Mouse (Mus musculus) megakaryocyte progenitor cell, adult 5-6 weeks (primary cell): Measurements from ENCODE around the gene Gm10271. TPM values are rescaled to one million over a fixed set of nuclear protein-coding genes. Genes with fewer than 3 reads are reported as not detected.

Source experiments
- ATAC-seq: replicated peaks from 2 replicates; pipeline ENCODE4 v1.8.0; 2016; ENCODE audit warnings: mild to moderate bottlenecking, moderate TSS enrichment, inconsistent platforms; ENCODE audit not compliant: poor library complexity
- total RNA-seq, 2 experiments: library from RNA; stranded (forward) in 1 of 2; stranded (reverse) in 1 of 2; fragments of 157-497, 149-512 nt in 1 of 2; fragments of 200-1000 nt in 1 of 2; gene quantifications; 2 replicates each; pipeline versions ENCODE4 v1.2.3 to v1.2.4; 2015 to 2017

Gene Gm10271
- not detected in 2 replicates for total RNA-seq (2015)
- not detected in 2 replicates for total RNA-seq (2017)

- ATAC-seq: no peak
Measured at GRCm38 (mm10) chr10:116972509-116972908, at the start of gene Gm10271. Gm10271 (minus strand) TSS chr10:116972609.

- no peak for ATAC-seq
Measured at GRCm38 (mm10) chr10:117021020-117021754, 48.8 kb upstream of the Gm10271 start.

- no peak for ATAC-seq
Measured at GRCm38 (mm10) chr10:117018281-117018840, 46.0 kb upstream of the Gm10271 start.

GRCm38 (mm10) chr10:117014565-117014964, 42.2 kb upstream of the Gm10271 start:
- ATAC-seq: no peak; the same call in 1 of the 2 replicates

- no peak for ATAC-seq
Measured at GRCm38 (mm10) chr10:117013689-117014390, 41.4 kb upstream of the Gm10271 start.

- ATAC-seq: no peak
Measured at GRCm38 (mm10) chr10:117011047-117011446, 38.6 kb upstream of the Gm10271 start.

- no peak for ATAC-seq
Measured at GRCm38 (mm10) chr10:117009691-117010090, 37.3 kb upstream of the Gm10271 start.

- no peak for ATAC-seq
Measured at GRCm38 (mm10) chr10:117005707-117006464, 33.5 kb upstream of the Gm10271 start.

GRCm38 (mm10) chr10:117004695-117005094, 32.3 kb upstream of the Gm10271 start:
- ATAC-seq: no peak

- no peak for ATAC-seq
Measured at GRCm38 (mm10) chr10:117000975-117001374, 28.6 kb upstream of the Gm10271 start.

- ATAC-seq: no peak
Measured at GRCm38 (mm10) chr10:116998716-116999455, 26.5 kb upstream of the Gm10271 start.

- ATAC-seq: peak; percentile 87
Measured at GRCm38 (mm10) chr10:116996236-116996600, 23.8 kb upstream of the Gm10271 start.

- no peak for ATAC-seq
Measured at GRCm38 (mm10) chr10:116995584-116996235, 23.3 kb upstream of the Gm10271 start.

GRCm38 (mm10) chr10:116995162-116995561, 22.8 kb upstream of the Gm10271 start:
- no peak for ATAC-seq

GRCm38 (mm10) chr10:116993971-116994370, 21.6 kb upstream of the Gm10271 start:
- no peak for ATAC-seq

- ATAC-seq: no peak
Measured at GRCm38 (mm10) chr10:116986264-116987082, 14.1 kb upstream of the Gm10271 start, which contains the start of gene Best3. Best3 (plus strand) TSS chr10:116986314.

- ATAC-seq: no peak
Measured at GRCm38 (mm10) chr10:116984836-116985235, 12.4 kb upstream of the Gm10271 start.

GRCm38 (mm10) chr10:116982526-116982925, 10.1 kb upstream of the Gm10271 start:
- no peak for ATAC-seq

- peak; percentile 91 for ATAC-seq
Measured at GRCm38 (mm10) chr10:116980888-116981287, 8.5 kb upstream of the Gm10271 start.
